Mouse (Mus musculus): Measurements from ENCODE around the gene Isyna1.

- TF ChIP-seq CTCF (IDR thresholded peaks at IDR 0.05; ENCODE audit: low read depth) (no peak), EP300 (IDR thresholded peaks at IDR 0.05; ENCODE audit: low read depth) (no peak)
Observed at GRCm38 (mm10) chr8:70627041-70627440, 32.9 kb downstream of the Isyna1 start.

All from liver, embryonic 14.5 days (tissue).